Mouse (Mus musculus): ENCODE data around the gene Mmadhc. TPM values are rescaled to one million over a fixed set of nuclear protein-coding genes. Genes with fewer than 3 reads are reported as not detected.

The Mmadhc gene
- polyA plus RNA-seq, 1 experiment from 2014 or later, result 178 TPM

- Histone ChIP-seq H3K27me3 (replicated peaks; ENCODE audit: control insufficient read depth, insufficient read depth, low read length) (no peaks in the 10 kb centered on the region), H3K4me2 (ENCODE audit: low read length) (no peak overlapping the region), H3K9me3 (replicated peaks; ENCODE audit: control insufficient read depth, low read length) (no peaks in the 10 kb centered on the region), H3K9ac (ENCODE audit: low read length) (no peak overlapping the region), H3K4me3 (ENCODE audit: low read depth, low read length) (no peak overlapping the region), H3K4me1 (ENCODE audit: control insufficient read depth, insufficient read depth, low read length) (peaks cover 4% of the 10 kb centered on the region; the same call in 1 of the 2 replicates), H3K27ac (ENCODE audit: low read depth, low read length) (no peak overlapping the region), H3K36me3 (ENCODE audit: control insufficient read depth, insufficient read depth, low read length) (no peaks in the 10 kb centered on the region)
- DNase-seq (ENCODE audit: low spot score), result peak; percentile 58
- no peak; the same call in 1 of the 2 replicates for ATAC-seq
- 31% methylated on average over 8 of the region's 8 CpGs for WGBS
Observed at GRCm38 (mm10) chr2:50233491-50233890, 63.1 kb downstream of the Mmadhc start.

Other genes starting within 250 kb of the Mmadhc start
- gene Lypd6, start 230.4 kb downstream of the Mmadhc start, polyA plus RNA-seq (2014; fragmentation: Nextera tagmentation; extraction: Ambion mirVana), result 15.9 and 16.5 TPM in 2 replicates